Mouse (Mus musculus) thymus, adult 2 months (tissue): ENCODE measurements at regions not wholly inside any gene's neighbourhood (a gene's known extent, or its start where the extent isn't known, plus 50 kb on each side); places are given as distances from the start of the nearest gene placed in this dataset.
"Not testable (repeated sequence)": the region's sequence is repeated elsewhere in the genome, so short reads cannot be mapped to it uniquely, and the experiment has no call there.

Experiments used
- DNase-seq: peaks from one replicate; pipeline ENCODE4 v3.0.0; 2021
- H3K27ac ChIP-seq: fragments of 200-500 bp; 2 replicates; pipeline ENCODE4 v1.5.1; 2012; ENCODE audit warnings: low read length, control low read depth; ENCODE audit not compliant: control insufficient read depth, insufficient read depth
- H3K27me3 ChIP-seq: fragments of 200-500 bp; 2 replicates; pipeline ENCODE4 v1.6.1; 2012; ENCODE audit warnings: mild to moderate bottlenecking, low read length, moderate library complexity, mixed read lengths; ENCODE audit not compliant: control insufficient read depth, insufficient read depth
- H3K36me3 ChIP-seq: fragments of 200-500 bp; 2 replicates; pipeline ENCODE4 v1.6.1; 2012; ENCODE audit warnings: mild to moderate bottlenecking, low read length, moderate library complexity; ENCODE audit not compliant: control insufficient read depth, insufficient read depth
- H3K4me1 ChIP-seq: fragments of 200-500 bp; replicated peaks from 2 replicates; pipeline ENCODE4 v1.6.1; 2012; ENCODE audit warnings: low read length; ENCODE audit not compliant: control insufficient read depth, insufficient read depth
- H3K4me3 ChIP-seq: fragments of 200-500 bp; 2 replicates; pipeline ENCODE4 v1.5.1; 2012; ENCODE audit warnings: mild to moderate bottlenecking, low read length, control low read depth, moderate library complexity; ENCODE audit not compliant: control insufficient read depth, insufficient read depth
- WGBS: fragments of 180-500 bp; shearing (Covaris S2); methylation state at CpG from one replicate; pipeline ENCODE4 v1.1.7; 2018; 5-methylcytosine and 5-hydroxymethylcytosine counted together

DNA sequence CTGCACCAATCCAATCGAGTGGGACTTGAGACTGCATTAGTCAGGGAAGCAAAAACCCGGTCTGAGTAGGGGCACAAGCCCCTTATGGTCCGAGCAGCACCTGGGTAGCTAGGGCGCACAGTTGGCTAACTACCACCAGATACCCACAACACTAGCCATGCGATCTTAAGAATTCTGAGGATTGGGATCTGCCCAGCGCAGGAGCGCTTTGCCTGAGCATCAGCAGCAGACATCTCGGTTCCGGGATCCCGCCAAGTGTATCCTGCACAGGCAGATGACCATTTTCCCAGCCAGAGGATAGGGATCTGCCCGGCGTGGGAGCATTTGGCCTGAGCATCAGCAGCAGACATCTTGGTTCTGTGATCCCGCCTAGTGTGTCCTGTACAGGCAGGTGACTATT lies 61.7 kb downstream of the Gm7951 start:
- H3K4me3 ChIP-seq, H3K36me3 ChIP-seq, H3K27me3 ChIP-seq, H3K27ac ChIP-seq, H3K4me1 ChIP-seq: not testable (repeated sequence)
- peak; percentile 0 for DNase-seq
- 71% methylated on average over 12 of the region's 13 CpGs for WGBS
